Mouse (Mus musculus): Measurements from ENCODE around the gene Mre11a. TPM values are rescaled to one million over a fixed set of nuclear protein-coding genes. Genes with fewer than 3 reads are reported as not detected.
A peak's percentile ranks its signal among the peaks of the same experiment; 100 is the strongest.

The Mre11a gene
- polyA plus RNA-seq, 1 experiment from 2014 or later, result 19.9 TPM

- Histone ChIP-seq H3K36me3 (ENCODE audit: control insufficient read depth, insufficient read depth, low read length) (no peaks in the 10 kb centered on the region), H3K4me2 (ENCODE audit: low read depth, low read length) (no peak overlapping the region), H3K4me1 (ENCODE audit: control insufficient read depth, insufficient read depth, low read length) (no peaks in the 10 kb centered on the region; the same call in none of the 2 replicates), H3K4me3 (ENCODE audit: low read depth, low read length) (no peak overlapping the region), H3K9ac (ENCODE audit: low read depth, low read length) (no peak overlapping the region), H3K27me3 (replicated peaks; ENCODE audit: control insufficient read depth, insufficient read depth, low read length) (peaks cover 6% of the 10 kb centered on the region; the same call in 1 of the 2 replicates), H3K9me3 (ENCODE audit: control insufficient read depth, low read length) (no peaks in the 10 kb centered on the region), H3K27ac (replicated peaks; ENCODE audit: low read depth, low read length) (no peak overlapping the region)
- ATAC-seq (ENCODE audit: low read depth) (no peak), DNase-seq (ENCODE audit: low spot score) (no peak)
- WGBS, result 79% methylated on average over 3 of the region's 3 CpGs
Measured at GRCm38 (mm10) chr9:14754469-14754868, 30.0 kb upstream of the Mre11a start.

GRCm38 (mm10) chr9:14758590-14758989, 25.9 kb upstream of the Mre11a start:
- H3K27me3 ChIP-seq (replicated peaks; ENCODE audit: control insufficient read depth, insufficient read depth, low read length), result no peaks in the 10 kb centered on the region
- DNase-seq (ENCODE audit: low spot score), result no peak
- H3K4me2 ChIP-seq (ENCODE audit: low read depth, low read length), result no peak overlapping the region
- ATAC-seq (ENCODE audit: low read depth), result no peak
- no peak overlapping the region for H3K27ac ChIP-seq (replicated peaks; ENCODE audit: low read depth, low read length)
- H3K4me1 ChIP-seq (ENCODE audit: control insufficient read depth, insufficient read depth, low read length), result no peaks in the 10 kb centered on the region
- H3K9ac ChIP-seq (ENCODE audit: low read depth, low read length), result no peak overlapping the region
- 71% methylated on average over 7 of the region's 7 CpGs for WGBS
- H3K36me3 ChIP-seq (ENCODE audit: control insufficient read depth, insufficient read depth, low read length), result no peaks in the 10 kb centered on the region
- H3K4me3 ChIP-seq (ENCODE audit: low read depth, low read length), result no peak overlapping the region
- H3K9me3 ChIP-seq (ENCODE audit: control insufficient read depth, low read length), result no peaks in the 10 kb centered on the region

- no peak overlapping the region for H3K9ac ChIP-seq (ENCODE audit: low read depth, low read length)
- DNase-seq (ENCODE audit: low spot score), result no peak
- no peak overlapping the region for H3K4me3 ChIP-seq (ENCODE audit: low read depth, low read length)
- H3K36me3 ChIP-seq (ENCODE audit: control insufficient read depth, insufficient read depth, low read length), result no peaks in the 10 kb centered on the region
- H3K4me1 ChIP-seq (ENCODE audit: control insufficient read depth, insufficient read depth, low read length), result no peaks in the 10 kb centered on the region
- H3K27me3 ChIP-seq (replicated peaks; ENCODE audit: control insufficient read depth, insufficient read depth, low read length), result no peaks in the 10 kb centered on the region
- no peak overlapping the region for H3K4me2 ChIP-seq (ENCODE audit: low read depth, low read length)
- no peak overlapping the region for H3K27ac ChIP-seq (replicated peaks; ENCODE audit: low read depth, low read length)
- ATAC-seq (ENCODE audit: low read depth), result no peak
- H3K9me3 ChIP-seq (ENCODE audit: control insufficient read depth, low read length), result no peaks in the 10 kb centered on the region
Measured at GRCm38 (mm10) chr9:14759261-14759660, 25.2 kb upstream of the Mre11a start.

- no peaks in the 10 kb centered on the region for H3K4me1 ChIP-seq (ENCODE audit: control insufficient read depth, insufficient read depth, low read length)
- DNase-seq (ENCODE audit: low spot score), result peak; percentile 52
- H3K4me3 ChIP-seq (ENCODE audit: low read depth, low read length), result no peak overlapping the region
- no peaks in the 10 kb centered on the region for H3K9me3 ChIP-seq (ENCODE audit: control insufficient read depth, low read length)
- H3K4me2 ChIP-seq (ENCODE audit: low read depth, low read length), result no peak overlapping the region
- 22% methylated on average over 7 of the region's 7 CpGs for WGBS
- ATAC-seq (ENCODE audit: low read depth), result peak; percentile 39; the same call in 1 of the 2 replicates
- no peaks in the 10 kb centered on the region for H3K27me3 ChIP-seq (replicated peaks; ENCODE audit: control insufficient read depth, insufficient read depth, low read length)
- no peak overlapping the region for H3K9ac ChIP-seq (ENCODE audit: low read depth, low read length)
- H3K36me3 ChIP-seq (ENCODE audit: control insufficient read depth, insufficient read depth, low read length), result no peaks in the 10 kb centered on the region
- H3K27ac ChIP-seq (replicated peaks; ENCODE audit: low read depth, low read length), result no peak overlapping the region
Measured at GRCm38 (mm10) chr9:14764765-14765164, 19.7 kb upstream of the Mre11a start.

GRCm38 (mm10) chr9:14769811-14770210, 14.6 kb upstream of the Mre11a start:
- ATAC-seq (ENCODE audit: low read depth), result 0 out of 2 replicates have a peak, but pooled peaks have one; percentile 59

DNA sequence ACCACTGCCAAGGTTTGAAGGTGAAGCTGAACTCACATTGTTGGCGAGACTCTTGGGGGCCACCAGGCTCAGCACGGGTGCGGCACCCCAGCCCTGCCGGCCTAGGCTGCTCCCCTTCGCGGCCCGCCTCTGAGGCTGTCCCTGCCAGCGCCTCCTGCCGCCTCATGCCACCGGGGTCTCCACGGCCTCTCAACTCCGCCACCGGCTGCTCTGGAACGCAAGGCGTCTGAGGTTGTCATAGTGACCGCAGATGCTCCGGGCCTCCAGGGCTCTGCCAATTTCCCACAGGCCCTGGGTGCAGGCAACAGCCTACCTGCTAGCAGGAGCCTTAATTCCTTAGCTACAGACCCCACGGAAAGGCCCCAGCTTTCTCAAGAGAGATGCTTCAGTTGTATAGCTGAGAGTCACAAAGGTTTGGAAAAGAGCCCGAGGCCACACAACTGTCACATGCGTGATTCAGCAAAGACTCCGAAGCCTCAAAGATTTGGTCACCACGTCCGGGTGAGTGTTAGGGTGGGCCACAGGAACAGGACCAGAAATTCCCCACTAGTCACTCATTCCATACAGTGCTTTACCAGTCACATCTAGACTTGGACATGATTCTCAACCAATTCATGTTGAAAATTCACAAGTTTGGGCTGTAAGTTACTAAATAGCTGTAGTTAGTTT, 13.5 kb upstream of the Mre11a start, which contains the start of gene 1700012B09Rik:
Gene 1700012B09Rik (minus strand): TSS at position 228 of the 669 bp plus-strand sequence.
- peaks cover 5% of the 10 kb centered on the region; the same call in 1 of the 2 replicates for H3K4me1 ChIP-seq (ENCODE audit: control insufficient read depth, insufficient read depth, low read length)
- no peak within 1 kb of the TSS for H3K27ac ChIP-seq (replicated peaks; ENCODE audit: low read depth, low read length)
- H3K9me3 ChIP-seq (ENCODE audit: control insufficient read depth, low read length), result no peaks in the 10 kb centered on the region
- ATAC-seq (ENCODE audit: low read depth) (peak; percentile 77), DNase-seq (ENCODE audit: low spot score) (peak; percentile 34)
- no peaks in the 10 kb centered on the region for H3K36me3 ChIP-seq (ENCODE audit: control insufficient read depth, insufficient read depth, low read length)
- H3K27me3 ChIP-seq (replicated peaks; ENCODE audit: control insufficient read depth, insufficient read depth, low read length), result no peaks in the 10 kb centered on the region
- WGBS, result 19% methylated on average over 23 of the region's 23 CpGs
- peak within 1 kb of the TSS; percentile 8 for H3K4me2 ChIP-seq (ENCODE audit: low read depth, low read length)
- no peak within 1 kb of the TSS for H3K4me3 ChIP-seq (ENCODE audit: low read depth, low read length)
- H3K9ac ChIP-seq (ENCODE audit: low read depth, low read length), result no peak within 1 kb of the TSS

More at GRCm38 (mm10) chr9:14769811-14770210, 14.6 kb upstream of the Mre11a start:
- Histone ChIP-seq H3K27me3 (replicated peaks; ENCODE audit: control insufficient read depth, insufficient read depth, low read length) (no peaks in the 10 kb centered on the region), H3K4me3 (ENCODE audit: low read depth, low read length) (no peak overlapping the region), H3K4me2 (ENCODE audit: low read depth, low read length) (no peak overlapping the region), H3K36me3 (ENCODE audit: control insufficient read depth, insufficient read depth, low read length) (no peaks in the 10 kb centered on the region), H3K9me3 (ENCODE audit: control insufficient read depth, low read length) (no peaks in the 10 kb centered on the region), H3K4me1 (ENCODE audit: control insufficient read depth, insufficient read depth, low read length) (peaks cover 5% of the 10 kb centered on the region; the same call in 1 of the 2 replicates), H3K9ac (ENCODE audit: low read depth, low read length) (no peak overlapping the region), H3K27ac (replicated peaks; ENCODE audit: low read depth, low read length) (no peak overlapping the region)
- peak; percentile 53 for DNase-seq (ENCODE audit: low spot score)
- WGBS, result 28% methylated on average over 4 of the region's 6 CpGs

- no peak overlapping the region for H3K27ac ChIP-seq (replicated peaks; ENCODE audit: low read depth, low read length)
- peaks cover 5% of the 10 kb centered on the region; the same call in 1 of the 2 replicates for H3K4me1 ChIP-seq (ENCODE audit: control insufficient read depth, insufficient read depth, low read length)
- H3K4me3 ChIP-seq (ENCODE audit: low read depth, low read length), result no peak overlapping the region
- H3K9ac ChIP-seq (ENCODE audit: low read depth, low read length), result no peak overlapping the region
- H3K9me3 ChIP-seq (ENCODE audit: control insufficient read depth, low read length), result no peaks in the 10 kb centered on the region
- ATAC-seq (ENCODE audit: low read depth), result no peak
- no peaks in the 10 kb centered on the region for H3K36me3 ChIP-seq (ENCODE audit: control insufficient read depth, insufficient read depth, low read length)
- no peak overlapping the region for H3K4me2 ChIP-seq (ENCODE audit: low read depth, low read length)
- no peak for DNase-seq (ENCODE audit: low spot score)
- WGBS, result 93% methylated on average over 2 of the region's 2 CpGs
- H3K27me3 ChIP-seq (replicated peaks; ENCODE audit: control insufficient read depth, insufficient read depth, low read length), result no peaks in the 10 kb centered on the region
Measured at GRCm38 (mm10) chr9:14772074-14772473, 12.4 kb upstream of the Mre11a start.

- Histone ChIP-seq H3K9ac (ENCODE audit: low read depth, low read length) (no peak overlapping the region), H3K4me1 (ENCODE audit: control insufficient read depth, insufficient read depth, low read length) (peaks cover 5% of the 10 kb centered on the region; the same call in 1 of the 2 replicates), H3K27ac (replicated peaks; ENCODE audit: low read depth, low read length) (no peak overlapping the region), H3K27me3 (replicated peaks; ENCODE audit: control insufficient read depth, insufficient read depth, low read length) (no peaks in the 10 kb centered on the region), H3K4me2 (ENCODE audit: low read depth, low read length) (no peak overlapping the region), H3K9me3 (ENCODE audit: control insufficient read depth, low read length) (no peaks in the 10 kb centered on the region), H3K36me3 (ENCODE audit: control insufficient read depth, insufficient read depth, low read length) (no peaks in the 10 kb centered on the region), H3K4me3 (ENCODE audit: low read depth, low read length) (no peak overlapping the region)
- ATAC-seq (ENCODE audit: low read depth) (no peak), DNase-seq (ENCODE audit: low spot score) (no peak)
- 47% methylated on average over 2 of the region's 2 CpGs for WGBS
Measured at GRCm38 (mm10) chr9:14773813-14774212, 10.6 kb upstream of the Mre11a start.

DNA sequence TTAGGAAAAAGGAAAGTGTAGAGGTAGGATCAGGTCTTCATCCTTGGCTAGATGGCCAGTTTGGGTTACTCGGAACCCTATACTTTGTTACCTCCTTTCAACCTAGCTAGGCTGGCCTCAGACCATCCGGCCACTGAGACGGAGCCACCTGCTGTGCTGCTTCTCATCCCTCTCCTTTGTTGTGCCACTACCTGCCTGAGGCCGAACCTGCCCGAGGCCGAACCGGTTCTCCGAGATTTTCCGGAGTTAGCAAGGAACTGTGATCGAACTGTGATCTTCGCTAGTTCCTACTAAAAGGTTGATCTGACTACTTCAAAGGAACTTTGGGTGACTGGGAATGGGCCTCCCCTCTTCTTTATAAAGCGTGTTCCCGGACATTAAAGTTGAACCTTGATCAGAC, 6.1 kb upstream of the Mre11a start:
- peaks cover 27% of the 10 kb centered on the region for H3K36me3 ChIP-seq (ENCODE audit: control insufficient read depth, insufficient read depth, low read length)
- H3K9me3 ChIP-seq (ENCODE audit: control insufficient read depth, low read length), result no peaks in the 10 kb centered on the region
- H3K4me3 ChIP-seq (ENCODE audit: low read depth, low read length), result no peak overlapping the region
- DNase-seq (ENCODE audit: low spot score) (no peak), ATAC-seq (ENCODE audit: low read depth) (no peak)
- 38% methylated on average over 13 of the region's 13 CpGs for WGBS
- H3K9ac ChIP-seq (ENCODE audit: low read depth, low read length), result no peak overlapping the region
- no peak overlapping the region for H3K27ac ChIP-seq (replicated peaks; ENCODE audit: low read depth, low read length)
- H3K27me3 ChIP-seq (replicated peaks; ENCODE audit: control insufficient read depth, insufficient read depth, low read length), result no peaks in the 10 kb centered on the region
- no peaks in the 10 kb centered on the region for H3K4me1 ChIP-seq (ENCODE audit: control insufficient read depth, insufficient read depth, low read length)
- no peak overlapping the region for H3K4me2 ChIP-seq (ENCODE audit: low read depth, low read length)
